Comparison of ENCODE assay signal across 9 mouse cellular contexts in the genomic region with DNA sequence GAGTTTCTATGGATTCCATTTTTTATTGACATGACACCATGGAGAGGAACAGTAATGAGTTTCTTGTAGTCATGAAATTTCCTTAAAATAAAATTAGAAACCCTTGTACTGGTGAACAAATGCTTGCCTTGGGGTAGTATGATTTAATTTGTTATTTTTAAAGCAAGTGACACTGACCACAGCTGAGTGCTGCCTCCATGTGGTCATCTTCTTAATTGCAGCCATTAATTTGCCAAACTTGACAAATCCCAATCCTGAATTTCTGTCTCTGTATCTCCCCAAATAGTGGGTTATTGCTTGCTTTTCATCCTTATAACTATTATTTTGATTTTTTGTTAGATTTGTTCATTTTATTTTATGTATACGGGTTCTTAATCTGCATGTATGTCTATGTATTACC. TPM values are rescaled to one million over a fixed set of nuclear protein-coding genes. Genes with fewer than 3 reads are reported as not detected.
DNase-seq lines count a peak whose midpoint lies in the region; ATAC-seq and TF ChIP-seq lines count a peak whose summit lies in the region.
"Had no signal": no experiment of that assay in that cellular context is flagged by ENCODE, and none has a peak within 500 bp of the region (broad histone marks: within the 10 kb centered on the region; RNA-seq: fewer than 3 reads in every experiment).

No protein-coding gene starts in this region.

- no peak overlapping the region for H3K9ac ChIP-seq in hindbrain, postnatal 0 days (replicated peaks; ENCODE audit: low read length)
- no peak overlapping the region for H3K9ac ChIP-seq in hindbrain, embryonic 13.5 days
- H3K9ac ChIP-seq in midbrain, postnatal 0 days (replicated peaks; ENCODE audit: low read length, poor library complexity, severe bottlenecking), result no peak overlapping the region
- no peak overlapping the region for H3K9ac ChIP-seq in midbrain, embryonic 16.5 days (ENCODE audit: low read depth, low read length)
- no peak overlapping the region for H3K9ac ChIP-seq in forebrain, embryonic 16.5 days (replicated peaks; ENCODE audit: low read depth, low read length)
- H3K9ac ChIP-seq: limb, embryonic 13.5 days had no signal

- peak; percentile 33 for DNase-seq in hindbrain, postnatal 0 days (ENCODE audit: low spot score)
- no peak for DNase-seq in midbrain, postnatal 0 days (ENCODE audit: low spot score)
- DNase-seq in brain, embryonic 14.5 days (ENCODE audit: low read depth), result peak; percentile 20
- DNase-seq in mesoderm, embryonic 11.5 days (ENCODE audit: low read depth, low spot score), result peak; percentile 33
- no peak for DNase-seq in ovary, postnatal 14 days (ENCODE audit: low spot score)

- no peak for TF ChIP-seq POLR2A in brain, embryonic 14.5 days (IDR thresholded peaks at IDR 0.05; ENCODE audit: borderline replicate concordance, extremely low read depth, insufficient read depth, insufficient read length, poor library complexity, severe bottlenecking)

- WGBS in hindbrain, postnatal 0 days, result 63% methylated on average over 1 of the region's 1 CpGs
- 47% methylated on average over 1 of the region's 1 CpGs for WGBS in hindbrain, embryonic 13.5 days
- 56% methylated on average over 1 of the region's 1 CpGs for WGBS in midbrain, postnatal 0 days
- 44% methylated on average over 1 of the region's 1 CpGs for WGBS in midbrain, embryonic 16.5 days
- WGBS in forebrain, embryonic 16.5 days, result 63% methylated on average over 1 of the region's 1 CpGs

- H3K27ac ChIP-seq in hindbrain, postnatal 0 days, result no peak overlapping the region
- H3K27ac ChIP-seq in hindbrain, embryonic 13.5 days, result no peak overlapping the region
- H3K27ac ChIP-seq in midbrain, postnatal 0 days (ENCODE audit: low read depth, low read length), result no peak overlapping the region
- no peak overlapping the region for H3K27ac ChIP-seq in midbrain, embryonic 16.5 days (ENCODE audit: low read length)
- H3K27ac ChIP-seq in forebrain, embryonic 16.5 days (ENCODE audit: low read length), result no peak overlapping the region
- H3K27ac ChIP-seq: limb, embryonic 13.5 days had no signal

- no peaks in the 10 kb centered on the region for H3K27me3 ChIP-seq in hindbrain, postnatal 0 days (ENCODE audit: insufficient read depth, low read length)
- H3K27me3 ChIP-seq in hindbrain, embryonic 13.5 days, result no peaks in the 10 kb centered on the region
- no peaks in the 10 kb centered on the region for H3K27me3 ChIP-seq in midbrain, postnatal 0 days (ENCODE audit: insufficient read depth, low read length)
- no peaks in the 10 kb centered on the region for H3K27me3 ChIP-seq in midbrain, embryonic 16.5 days (ENCODE audit: control insufficient read depth, insufficient read depth, low read depth, low read length)
- no peaks in the 10 kb centered on the region for H3K27me3 ChIP-seq in forebrain, embryonic 16.5 days (replicated peaks; ENCODE audit: control insufficient read depth, insufficient read depth, low read length)
- H3K27me3 ChIP-seq: limb, embryonic 13.5 days had no signal

- no peak overlapping the region for H3K4me3 ChIP-seq in hindbrain, postnatal 0 days (ENCODE audit: low read length)
- no peak overlapping the region for H3K4me3 ChIP-seq in hindbrain, embryonic 13.5 days
- H3K4me3 ChIP-seq in midbrain, postnatal 0 days (ENCODE audit: low read depth, low read length), result no peak overlapping the region
- no peak overlapping the region for H3K4me3 ChIP-seq in midbrain, embryonic 16.5 days (ENCODE audit: low read depth, low read length)
- no peak overlapping the region for H3K4me3 ChIP-seq in forebrain, embryonic 16.5 days (replicated peaks; ENCODE audit: low read length)
- H3K4me3 ChIP-seq: limb, embryonic 13.5 days had no signal

- H3K36me3 ChIP-seq in hindbrain, postnatal 0 days (ENCODE audit: insufficient read depth, low read length), result no peaks in the 10 kb centered on the region
- no peaks in the 10 kb centered on the region for H3K36me3 ChIP-seq in hindbrain, embryonic 13.5 days
- no peaks in the 10 kb centered on the region for H3K36me3 ChIP-seq in midbrain, postnatal 0 days (ENCODE audit: insufficient read depth, low read length)
- H3K36me3 ChIP-seq in midbrain, embryonic 16.5 days (ENCODE audit: control insufficient read depth, insufficient read depth, low read length), result no peaks in the 10 kb centered on the region
- no peaks in the 10 kb centered on the region for H3K36me3 ChIP-seq in forebrain, embryonic 16.5 days (ENCODE audit: control insufficient read depth, insufficient read depth)
- H3K36me3 ChIP-seq: limb, embryonic 13.5 days had no signal

- H3K9me3 ChIP-seq in hindbrain, postnatal 0 days (ENCODE audit: low read length), result no peaks in the 10 kb centered on the region
- H3K9me3 ChIP-seq in hindbrain, embryonic 13.5 days, result no peaks in the 10 kb centered on the region
- no peaks in the 10 kb centered on the region for H3K9me3 ChIP-seq in midbrain, postnatal 0 days (ENCODE audit: low read length)
- no peaks in the 10 kb centered on the region for H3K9me3 ChIP-seq in midbrain, embryonic 16.5 days (replicated peaks; ENCODE audit: control insufficient read depth, low read length, poor library complexity, severe bottlenecking)
- H3K9me3 ChIP-seq in forebrain, embryonic 16.5 days (ENCODE audit: control insufficient read depth, low read length), result no peaks in the 10 kb centered on the region
- H3K9me3 ChIP-seq: limb, embryonic 13.5 days had no signal

- no peak for ATAC-seq in hindbrain, postnatal 0 days
- no peak for ATAC-seq in hindbrain, embryonic 13.5 days (ENCODE audit: low FRiP score)
- ATAC-seq in midbrain, postnatal 0 days (ENCODE audit: low FRiP score), result no peak
- no peak for ATAC-seq in midbrain, embryonic 16.5 days
- ATAC-seq in forebrain, embryonic 16.5 days, result no peak

- no peak overlapping the region for H3K4me2 ChIP-seq in hindbrain, postnatal 0 days (ENCODE audit: low read depth, low read length)
- no peak overlapping the region for H3K4me2 ChIP-seq in hindbrain, embryonic 13.5 days
- H3K4me2 ChIP-seq in midbrain, postnatal 0 days (ENCODE audit: low read depth, low read length, poor library complexity, severe bottlenecking), result no peak overlapping the region
- no peak overlapping the region for H3K4me2 ChIP-seq in midbrain, embryonic 16.5 days (ENCODE audit: low read length)
- no peak overlapping the region for H3K4me2 ChIP-seq in forebrain, embryonic 16.5 days (ENCODE audit: low read length)
- H3K4me2 ChIP-seq: limb, embryonic 13.5 days had no signal

- H3K4me1 ChIP-seq in hindbrain, postnatal 0 days (ENCODE audit: insufficient read depth, low read length), result no peaks in the 10 kb centered on the region
- no peaks in the 10 kb centered on the region for H3K4me1 ChIP-seq in hindbrain, embryonic 13.5 days (replicated peaks)
- no peaks in the 10 kb centered on the region for H3K4me1 ChIP-seq in midbrain, postnatal 0 days (ENCODE audit: insufficient read depth, low read length)
- no peaks in the 10 kb centered on the region for H3K4me1 ChIP-seq in midbrain, embryonic 16.5 days (ENCODE audit: control insufficient read depth, insufficient read depth, low read length)
- no peaks in the 10 kb centered on the region for H3K4me1 ChIP-seq in forebrain, embryonic 16.5 days (replicated peaks; ENCODE audit: control insufficient read depth, insufficient read depth, low read length)
- H3K4me1 ChIP-seq: limb, embryonic 13.5 days had no signal

- TF ChIP-seq CTCF in hindbrain, postnatal 0 days (IDR thresholded peaks at IDR 0.05; ENCODE audit: low read depth), result peak; percentile 54
- TF ChIP-seq CTCF in midbrain, postnatal 0 days (IDR thresholded peaks at IDR 0.05), result peak; percentile 63
- TF ChIP-seq CTCF in brain, embryonic 14.5 days (IDR thresholded peaks at IDR 0.05; ENCODE audit: borderline replicate concordance, extremely low read depth, insufficient read depth, insufficient read length), result peak; percentile 45; the same call in 1 of the 2 replicates

RNA-seq across cellular contexts. Expression of gene Unc13c, which starts 59.7 kb away (rescaled TPM):
- total RNA-seq in hindbrain, postnatal 0 days (2014; rRNA removed), result 12.3 and 16.3 TPM in 2 replicates
- polyA plus RNA-seq in hindbrain, postnatal 0 days (2015; fragmentation: Nextera tagmentation; extraction: Ambion mirVana), result 7.1 and 7.8 TPM in 2 replicates
- 3.1 and 3.4 TPM in 2 replicates for polyA plus RNA-seq in hindbrain, embryonic 13.5 days (2015; fragmentation: Nextera tagmentation; extraction: Ambion mirVana)
- 15.3 and 19.4 TPM in 2 replicates for total RNA-seq in midbrain, postnatal 0 days (2014; rRNA removed)
- polyA plus RNA-seq in midbrain, postnatal 0 days (2015; fragmentation: Nextera tagmentation; extraction: Ambion mirVana), result 5.9 and 6.3 TPM in 2 replicates
- 5.2 and 5.7 TPM in 2 replicates for polyA plus RNA-seq in midbrain, embryonic 16.5 days (2015; fragmentation: Nextera tagmentation; extraction: Ambion mirVana)
- 1.1 and 2.8 TPM in 2 replicates for polyA plus RNA-seq in brain, embryonic 14.5 days (2012; rRNA removed)
- polyA plus RNA-seq in forebrain, embryonic 16.5 days (2015; fragmentation: Nextera tagmentation; extraction: Ambion mirVana), result 1.1 and 2.2 TPM in 2 replicates

Comparison
In these comparisons a context has a peak if more than half of its experiments do, and no peak if none do; other contexts are left out.
1. DNase-seq: peak in hindbrain, postnatal 0 days (single experiment), brain, embryonic 14.5 days (single experiment) and mesoderm, embryonic 11.5 days (single experiment); none in midbrain, postnatal 0 days (single experiment) and ovary, postnatal 14 days (single experiment).
2. Peak in every context shown above with its lines, with median percentiles within 50 percentile points of each other: CTCF ChIP-seq.